ENCODE assay signal across 8 mouse cellular contexts in genomic region chr4:41645488-41645887, GRCm38 (mm10). TPM values are rescaled to one million over a fixed set of nuclear protein-coding genes. Genes with fewer than 3 reads are reported as not detected.
DNase-seq lines count a peak whose midpoint lies in the region; ATAC-seq and TF ChIP-seq lines count a peak whose summit lies in the region.

No protein-coding gene starts in this region.

- H3K27ac ChIP-seq in heart, embryonic 15.5 days = no peak overlapping the region
- H3K27ac ChIP-seq in embryonic facial prominence, embryonic 11.5 days (replicated peaks; ENCODE audit: low read depth, low read length) = no peak overlapping the region
- no peak overlapping the region for H3K27ac ChIP-seq in lung, postnatal 0 days (ENCODE audit: low read length)
- no peak overlapping the region for H3K27ac ChIP-seq in thymus, adult 2 months (ENCODE audit: control insufficient read depth, insufficient read depth, low read length)

- no peak for TF ChIP-seq EP300 in lung, postnatal 0 days (IDR thresholded peaks at IDR 0.05)

- H3K36me3 ChIP-seq in heart, embryonic 15.5 days = no peaks in the 10 kb centered on the region
- no peaks in the 10 kb centered on the region for H3K36me3 ChIP-seq in embryonic facial prominence, embryonic 11.5 days (replicated peaks; ENCODE audit: control insufficient read depth, insufficient read depth, low read depth, low read length)
- H3K36me3 ChIP-seq in lung, postnatal 0 days (ENCODE audit: insufficient read depth, low read length) = no peaks in the 10 kb centered on the region
- no peaks in the 10 kb centered on the region for H3K36me3 ChIP-seq in thymus, adult 2 months (ENCODE audit: control insufficient read depth, insufficient read depth, low read length)

- no peak for DNase-seq in heart, adult 8-10 months (ENCODE audit: low spot score)
- peak; percentile 46 for DNase-seq in NIH3T3 (ENCODE audit: low read depth)
- DNase-seq in embryonic facial prominence, embryonic 11.5 days (ENCODE audit: low spot score) = peak; percentile 55
- DNase-seq in lung, postnatal 0 days (ENCODE audit: low spot score) = peak; percentile 58
- no peak for DNase-seq in thymus, adult 2 months
- no peak for DNase-seq in spleen, adult 12 weeks (ENCODE audit: low spot score)
- DNase-seq in urinary bladder, postnatal 4 days (ENCODE audit: low spot score in 2 of 2) = no peak

- no peak overlapping the region for H3K4me2 ChIP-seq in heart, embryonic 15.5 days
- no peak overlapping the region for H3K4me2 ChIP-seq in embryonic facial prominence, embryonic 11.5 days (ENCODE audit: low read depth, low read length)
- no peak overlapping the region for H3K4me2 ChIP-seq in lung, postnatal 0 days (replicated peaks; ENCODE audit: low read depth, low read length)

- 17% methylated on average over 5 of the region's 5 CpGs for WGBS in heart, embryonic 15.5 days
- WGBS in embryonic facial prominence, embryonic 11.5 days = 26% methylated on average over 5 of the region's 5 CpGs
- 7% methylated on average over 5 of the region's 5 CpGs for WGBS in lung, postnatal 0 days
- WGBS in thymus, adult 2 months = 10% methylated on average over 5 of the region's 5 CpGs

- H3K4me3 ChIP-seq in heart, embryonic 15.5 days = no peak overlapping the region
- no peak overlapping the region for H3K4me3 ChIP-seq in embryonic facial prominence, embryonic 11.5 days (ENCODE audit: low read depth, low read length)
- no peak overlapping the region for H3K4me3 ChIP-seq in lung, postnatal 0 days (ENCODE audit: low read depth, low read length)
- H3K4me3 ChIP-seq in thymus, adult 2 months (ENCODE audit: control insufficient read depth, insufficient read depth, low read length) = no peak overlapping the region

- H3K9ac ChIP-seq in heart, embryonic 15.5 days = 0 out of 2 replicates have a peak overlapping the region, but pooled peaks have one; percentile 6
- H3K9ac ChIP-seq in embryonic facial prominence, embryonic 11.5 days (replicated peaks; ENCODE audit: low read length) = no peak overlapping the region
- no peak overlapping the region for H3K9ac ChIP-seq in lung, postnatal 0 days (replicated peaks; ENCODE audit: low read depth)

- H3K4me1 ChIP-seq in heart, embryonic 15.5 days (replicated peaks) = no peaks in the 10 kb centered on the region
- H3K4me1 ChIP-seq in embryonic facial prominence, embryonic 11.5 days (ENCODE audit: control insufficient read depth, insufficient read depth, low read length) = no peaks in the 10 kb centered on the region
- no peaks in the 10 kb centered on the region for H3K4me1 ChIP-seq in lung, postnatal 0 days (ENCODE audit: insufficient read depth, low read depth, low read length)
- no peaks in the 10 kb centered on the region for H3K4me1 ChIP-seq in thymus, adult 2 months (replicated peaks; ENCODE audit: control insufficient read depth, insufficient read depth, low read length)

- no peaks in the 10 kb centered on the region for H3K9me3 ChIP-seq in heart, embryonic 15.5 days (replicated peaks)
- H3K9me3 ChIP-seq in embryonic facial prominence, embryonic 11.5 days (replicated peaks; ENCODE audit: control insufficient read depth, low read length) = no peaks in the 10 kb centered on the region
- no peaks in the 10 kb centered on the region for H3K9me3 ChIP-seq in lung, postnatal 0 days (ENCODE audit: low read length)

- ATAC-seq in heart, embryonic 15.5 days (replicated peaks; ENCODE audit: insufficient number of reproducible peaks, insufficient read depth, low FRiP score, low read depth) = no peak
- ATAC-seq in embryonic facial prominence, embryonic 11.5 days (replicated peaks; ENCODE audit: insufficient number of reproducible peaks, low FRiP score, low TSS enrichment, low read depth) = no peak
- ATAC-seq in lung, postnatal 0 days = peak; percentile 71

- TF ChIP-seq POLR2A in thymus, adult 2 months (IDR thresholded peaks at IDR 0.05; ENCODE audit: control insufficient read depth, extremely low read depth, insufficient read depth, low read length, poor library complexity) = no peak

- peak; percentile 74 for TF ChIP-seq CTCF in lung, postnatal 0 days (IDR thresholded peaks at IDR 0.05)
- no peak for TF ChIP-seq CTCF in thymus, adult 2 months (IDR thresholded peaks at IDR 0.05; ENCODE audit: borderline replicate concordance, control insufficient read depth, extremely low read depth, insufficient read depth, low read length, poor library complexity)

- H3K27me3 ChIP-seq in heart, embryonic 15.5 days = no peaks in the 10 kb centered on the region
- no peaks in the 10 kb centered on the region for H3K27me3 ChIP-seq in embryonic facial prominence, embryonic 11.5 days (ENCODE audit: control insufficient read depth, insufficient read depth, low read length)
- H3K27me3 ChIP-seq in lung, postnatal 0 days (replicated peaks; ENCODE audit: insufficient read depth, low read length) = no peaks in the 10 kb centered on the region
- no peaks in the 10 kb centered on the region for H3K27me3 ChIP-seq in thymus, adult 2 months (ENCODE audit: control insufficient read depth, insufficient read depth, low read length)

RNA-seq across cellular contexts. Expression of gene Enho, which starts 5.4 kb away (rescaled TPM):
- 3.3 and 5.8 TPM in 2 replicates for polyA plus RNA-seq in heart, embryonic 15.5 days (2015; fragmentation: Nextera tagmentation; extraction: Ambion mirVana)
- 10 to 100 TPM in 2 of 4 experiments, 1 to 10 TPM in 2; 8.9 to 13.9 (median 11.1) TPM for total RNA-seq in heart, adult 8-10 months (2022)
- 19.9 and 24.5 TPM in 2 replicates for polyA plus RNA-seq in embryonic facial prominence, embryonic 11.5 days (2014; fragmentation: Nextera tagmentation; extraction: Ambion mirVana)
- polyA plus RNA-seq in lung, postnatal 0 days (2015; fragmentation: Nextera tagmentation; extraction: Ambion mirVana) = 18.9 and 25.0 TPM in 2 replicates
- polyA plus RNA-seq in thymus, adult 2 months (2012; rRNA removed) = 7.5 and 10.3 TPM in 2 replicates

RNA-seq across cellular contexts. Expression of gene Cntfr, which starts 51.4 kb away (rescaled TPM):
- 2.0 and 3.9 TPM in 2 replicates for polyA plus RNA-seq in heart, embryonic 15.5 days (2015; fragmentation: Nextera tagmentation; extraction: Ambion mirVana)
- 1 to 10 TPM; 2.2 to 5.3 (median 4.9) TPM for total RNA-seq in heart, adult 8-10 months (2022)
- 8.8 and 9.8 TPM in 2 replicates for polyA plus RNA-seq in embryonic facial prominence, embryonic 11.5 days (2014; fragmentation: Nextera tagmentation; extraction: Ambion mirVana)
- 0.77 and 1.1 TPM in 2 replicates for polyA plus RNA-seq in lung, postnatal 0 days (2015; fragmentation: Nextera tagmentation; extraction: Ambion mirVana)
- 2.3 and 3.0 TPM in 2 replicates for polyA plus RNA-seq in thymus, adult 2 months (2012; rRNA removed)

RNA-seq across cellular contexts. Expression of gene Il11ra1, which starts 54.3 kb away (rescaled TPM):
- polyA plus RNA-seq in heart, embryonic 15.5 days (2015; fragmentation: Nextera tagmentation; extraction: Ambion mirVana) = 130 and 164 TPM in 2 replicates
- total RNA-seq in heart, adult 8-10 months (2022) = 100 to 1,000 TPM in 3 of 4 experiments, 10 to 100 TPM in 1; 95.9 to 110 (median 104) TPM
- 199 and 201 TPM in 2 replicates for polyA plus RNA-seq in embryonic facial prominence, embryonic 11.5 days (2014; fragmentation: Nextera tagmentation; extraction: Ambion mirVana)
- 62.1 and 72.6 TPM in 2 replicates for polyA plus RNA-seq in lung, postnatal 0 days (2015; fragmentation: Nextera tagmentation; extraction: Ambion mirVana)
- 47.4 and 73.2 TPM in 2 replicates for polyA plus RNA-seq in thymus, adult 2 months (2012; rRNA removed)

Comparison
In these comparisons a context has a peak if more than half of its experiments do, and no peak if none do; other contexts are left out.
1. DNase-seq: peak in NIH3T3 (single experiment), embryonic facial prominence, embryonic 11.5 days (single experiment) and lung, postnatal 0 days (single experiment); none in heart, adult 8-10 months (single experiment), thymus, adult 2 months (single experiment), spleen, adult 12 weeks (single experiment) and urinary bladder, postnatal 4 days (0 of 2).